ENCODE assay signal across 17 mouse cellular contexts in the genomic region with DNA sequence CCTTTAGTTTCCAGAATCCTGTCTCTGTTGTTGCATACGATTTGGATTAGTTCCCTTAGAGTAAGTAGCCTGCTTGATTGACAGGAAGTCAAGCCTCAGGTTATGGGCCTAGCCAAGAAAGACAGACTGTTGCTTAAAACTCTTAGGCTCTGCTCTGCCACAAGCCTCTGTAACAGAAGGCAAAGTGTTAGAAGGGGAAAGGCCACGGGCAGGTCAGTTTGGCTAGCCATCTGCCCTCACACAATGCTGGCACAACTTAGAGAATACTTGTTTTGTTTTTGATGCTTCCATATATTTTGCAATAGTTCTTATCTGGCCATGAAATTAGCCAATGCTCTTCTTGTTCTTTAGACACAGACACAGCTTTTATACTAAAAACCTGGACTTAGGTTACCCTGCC.
"Had no signal": no experiment of that assay in that cellular context is flagged by ENCODE, and none has a peak within 500 bp of the region (broad histone marks: within the 10 kb centered on the region; RNA-seq: fewer than 3 reads in every experiment).

No protein-coding gene starts in this region.

- H3K4me2 ChIP-seq: lung, embryonic 15.5 days; midbrain, embryonic 11.5 days; midbrain, embryonic 13.5 days; midbrain, embryonic 15.5 days; neural tube, embryonic 12.5 days; stomach, embryonic 15.5 days had no signal

- DNase-seq: lung, adult 2 months; lung, postnatal 14 days; lung, postnatal 36 days; right cerebral cortex, postnatal 14 days; thymus, adult 2 months; thymus, postnatal 25 days; thymus, postnatal 4 days had no signal

- H3K27me3 ChIP-seq: stomach, embryonic 15.5 days had no signal

- ATAC-seq: lung, postnatal 0 days; midbrain, embryonic 13.5 days; midbrain, embryonic 15.5 days had no signal

- H3K4me1 ChIP-seq: lung, embryonic 15.5 days; midbrain, embryonic 13.5 days; midbrain, embryonic 15.5 days; neural tube, embryonic 12.5 days; stomach, embryonic 15.5 days had no signal

- H3K36me3 ChIP-seq: lung, embryonic 15.5 days; midbrain, embryonic 13.5 days; midbrain, embryonic 15.5 days; neural tube, embryonic 12.5 days; stomach, embryonic 15.5 days had no signal

- H3K4me3 ChIP-seq: lung, embryonic 15.5 days; megakaryocyte, embryonic 14.5 days; midbrain, embryonic 13.5 days; midbrain, embryonic 15.5 days; neural tube, embryonic 12.5 days; stomach, embryonic 15.5 days had no signal

- H3K9me3 ChIP-seq: lung, embryonic 15.5 days; megakaryocyte, embryonic 14.5 days; midbrain, embryonic 13.5 days; midbrain, embryonic 15.5 days; neural tube, embryonic 12.5 days; stomach, embryonic 15.5 days had no signal

- H3K27ac ChIP-seq: lung, embryonic 15.5 days; macrophage; midbrain, embryonic 13.5 days; midbrain, embryonic 15.5 days; neural tube, embryonic 12.5 days; stomach, embryonic 15.5 days; stomach, postnatal 0 days had no signal

- H3K9ac ChIP-seq: lung, embryonic 15.5 days; midbrain, embryonic 13.5 days; midbrain, embryonic 15.5 days; neural tube, embryonic 12.5 days; stomach, embryonic 15.5 days had no signal
